Mouse (Mus musculus) embryonic facial prominence, embryonic 11.5 days (tissue): ENCODE data around the gene Tfdp2. TPM values are rescaled to one million over a fixed set of nuclear protein-coding genes. Genes with fewer than 3 reads are reported as not detected.

Experiments
- ATAC-seq: fragments of 200-750 bp; cut with Nextera tagmentation; replicated peaks from 2 replicates; pipeline ENCODE4 v1.8.0; 2017; ENCODE audit warnings: low read depth; ENCODE audit not compliant: insufficient number of reproducible peaks, low FRiP score, low TSS enrichment
- DNase-seq: peaks from one replicate; pipeline ENCODE4 v3.0.0-alpha.2; 2015; ENCODE audit warnings: low spot score
- H3K27ac ChIP-seq: fragments of 300-500 bp; sonication (generic); replicated peaks from 2 replicates; pipeline ENCODE4 v1.5.1; 2014; ENCODE audit warnings: mild to moderate bottlenecking, low read depth, low read length, control low read depth
- H3K27me3 ChIP-seq: fragments of 300-500 bp; sonication (generic); 2 replicates; pipeline ENCODE4 v1.6.1; 2014; ENCODE audit warnings: mild to moderate bottlenecking, low read length, moderate library complexity, mixed read lengths; ENCODE audit not compliant: control insufficient read depth, insufficient read depth
- H3K36me3 ChIP-seq: fragments of 300-500 bp; sonication (generic); replicated peaks from 2 replicates; pipeline ENCODE4 v1.6.1; 2014; ENCODE audit warnings: low read depth, mild to moderate bottlenecking, low read length, moderate library complexity, mixed read lengths; ENCODE audit not compliant: control insufficient read depth, insufficient read depth
- H3K4me1 ChIP-seq: fragments of 300-500 bp; sonication (generic); 2 replicates; pipeline ENCODE4 v1.6.1; 2014; ENCODE audit warnings: low read length, mixed read lengths; ENCODE audit not compliant: control insufficient read depth, insufficient read depth
- H3K4me2 ChIP-seq: fragments of 300-500 bp; sonication (generic); 2 replicates; pipeline ENCODE4 v1.6.1; 2014; ENCODE audit warnings: low read depth, mild to moderate bottlenecking, control low read depth, low read length, moderate library complexity
- H3K4me3 ChIP-seq: fragments of 300-500 bp; sonication (generic); 2 replicates; pipeline ENCODE4 v1.5.1; 2014; ENCODE audit warnings: low read depth, low read length, control low read depth
- H3K9ac ChIP-seq: fragments of 300-500 bp; sonication (generic); replicated peaks from 2 replicates; pipeline ENCODE4 v1.6.1; 2014; ENCODE audit warnings: mild to moderate bottlenecking, control low read depth, low read length
- H3K9me3 ChIP-seq: fragments of 300-500 bp; sonication (generic); replicated peaks from 2 replicates; pipeline ENCODE4 v1.6.1; 2016; ENCODE audit warnings: mild to moderate bottlenecking, low read length, inconsistent platforms, mixed read lengths; ENCODE audit not compliant: control insufficient read depth
- WGBS: fragments of 180-500 bp; shearing (Covaris S2); extraction: QIAGEN DNeasy Blood & Tissue Kit; methylation state at CpG from one replicate; pipeline ENCODE4 v1.1.7; 2014; 5-methylcytosine and 5-hydroxymethylcytosine counted together
- polyA plus RNA-seq: library from polyadenylated mRNA; unstranded; fragments of >200 nt; fragmentation: Nextera tagmentation; extraction: Ambion mirVana; gene quantifications from 2 replicates; pipeline ENCODE4 v1.2.1, GENCODE M21; 2014

Tfdp2 gene
- polyA plus RNA-seq, 1 experiment from 2014 or later = 81.1 TPM

GRCm38 (mm10) chr9:96320551-96320980, 124.5 kb downstream of the Tfdp2 start:
- H3K9ac ChIP-seq = no peak overlapping the region
- H3K4me1 ChIP-seq = no peaks in the 10 kb centered on the region
- WGBS = 92% methylated on average over 6 of the region's 6 CpGs
- H3K4me2 ChIP-seq = no peak overlapping the region
- H3K36me3 ChIP-seq = peaks cover 2% of the 10 kb centered on the region; the same call in 1 of the 2 replicates
- H3K27ac ChIP-seq = no peak overlapping the region
- H3K27me3 ChIP-seq = no peaks in the 10 kb centered on the region
- ATAC-seq (no peak), DNase-seq (no peak)
- H3K4me3 ChIP-seq = no peak overlapping the region
- H3K9me3 ChIP-seq = no peaks in the 10 kb centered on the region

- DNase-seq (no peak), ATAC-seq (no peak)
- Histone ChIP-seq H3K4me3 (no peak overlapping the region), H3K27me3 (no peaks in the 10 kb centered on the region), H3K4me1 (no peaks in the 10 kb centered on the region), H3K9me3 (no peaks in the 10 kb centered on the region), H3K27ac (no peak overlapping the region), H3K9ac (no peak overlapping the region), H3K4me2 (no peak overlapping the region), H3K36me3 (peaks cover 2% of the 10 kb centered on the region; the same call in 1 of the 2 replicates)
- WGBS = 93% methylated on average over 15 of the region's 15 CpGs
Measured at GRCm38 (mm10) chr9:96322411-96323152, 126.5 kb downstream of the Tfdp2 start.

- Histone ChIP-seq H3K36me3 (no peaks in the 10 kb centered on the region), H3K9me3 (no peaks in the 10 kb centered on the region), H3K4me1 (no peaks in the 10 kb centered on the region), H3K27me3 (no peaks in the 10 kb centered on the region), H3K4me2 (no peak overlapping the region), H3K4me3 (no peak overlapping the region), H3K9ac (no peak overlapping the region), H3K27ac (no peak overlapping the region)
- WGBS = 71% methylated on average over 4 of the region's 4 CpGs
- DNase-seq (no peak), ATAC-seq (0 out of 2 replicates have a peak, but pooled peaks have one; percentile 14)
Measured at GRCm38 (mm10) chr9:96324502-96324901, 128.4 kb downstream of the Tfdp2 start.

GRCm38 (mm10) chr9:96326496-96326923, 130.4 kb downstream of the Tfdp2 start:
- ATAC-seq = no peak
- Histone ChIP-seq H3K36me3 (no peaks in the 10 kb centered on the region), H3K9ac (no peak overlapping the region), H3K4me1 (no peaks in the 10 kb centered on the region), H3K9me3 (no peaks in the 10 kb centered on the region), H3K4me3 (no peak overlapping the region), H3K27ac (no peak overlapping the region), H3K27me3 (no peaks in the 10 kb centered on the region), H3K4me2 (no peak overlapping the region)
- DNase-seq = no peak
- WGBS = 84% methylated on average over 6 of the region's 6 CpGs

GRCm38 (mm10) chr9:96328226-96328625, 132.2 kb downstream of the Tfdp2 start:
- WGBS = 84% methylated on average over 4 of the region's 4 CpGs

GRCm38 (mm10) chr9:96331146-96331545, 135.1 kb downstream of the Tfdp2 start:
- ATAC-seq (no peak), DNase-seq (no peak)
- WGBS = 90% methylated on average over 5 of the region's 5 CpGs
- no peak overlapping the region for H3K9ac ChIP-seq
- no peaks in the 10 kb centered on the region for H3K4me1 ChIP-seq
- no peak overlapping the region for H3K4me2 ChIP-seq
- no peaks in the 10 kb centered on the region for H3K27me3 ChIP-seq
- H3K4me3 ChIP-seq = no peak overlapping the region
- peaks cover 3% of the 10 kb centered on the region for H3K36me3 ChIP-seq
- H3K27ac ChIP-seq = no peak overlapping the region
- H3K9me3 ChIP-seq = no peaks in the 10 kb centered on the region

More at GRCm38 (mm10) chr9:96328226-96328625, 132.2 kb downstream of the Tfdp2 start:
- DNase-seq (no peak), ATAC-seq (no peak)
- Histone ChIP-seq H3K27me3 (no peaks in the 10 kb centered on the region), H3K36me3 (no peaks in the 10 kb centered on the region), H3K4me1 (no peaks in the 10 kb centered on the region), H3K4me3 (no peak overlapping the region), H3K9me3 (no peaks in the 10 kb centered on the region), H3K9ac (no peak overlapping the region), H3K27ac (no peak overlapping the region), H3K4me2 (no peak overlapping the region)

- ATAC-seq = no peak
- H3K4me2 ChIP-seq = no peak overlapping the region
- no peaks in the 10 kb centered on the region for H3K36me3 ChIP-seq
- no peaks in the 10 kb centered on the region for H3K4me1 ChIP-seq
- no peak overlapping the region for H3K9ac ChIP-seq
- DNase-seq = no peak
- H3K27me3 ChIP-seq = no peaks in the 10 kb centered on the region
- H3K27ac ChIP-seq = no peak overlapping the region
- H3K9me3 ChIP-seq = no peaks in the 10 kb centered on the region
- WGBS = 100% methylated on average over 3 of the region's 3 CpGs
- no peak overlapping the region for H3K4me3 ChIP-seq
Measured at GRCm38 (mm10) chr9:96345750-96346149, 149.7 kb downstream of the Tfdp2 start.

GRCm38 (mm10) chr9:96348885-96349284, 152.8 kb downstream of the Tfdp2 start:
- 88% methylated on average over 5 of the region's 5 CpGs for WGBS
- Histone ChIP-seq H3K9me3 (no peaks in the 10 kb centered on the region), H3K4me3 (no peak overlapping the region), H3K27ac (no peak overlapping the region), H3K4me1 (no peaks in the 10 kb centered on the region), H3K4me2 (no peak overlapping the region), H3K36me3 (no peaks in the 10 kb centered on the region), H3K9ac (no peak overlapping the region), H3K27me3 (no peaks in the 10 kb centered on the region)
- no peak for DNase-seq
- ATAC-seq = no peak
